Mouse (Mus musculus): ENCODE results near the gene Surf6. TPM values are rescaled to one million over a fixed set of nuclear protein-coding genes. Genes with fewer than 3 reads are reported as not detected.

The Surf6 gene
- total RNA-seq, 2 experiments from 2014 or later, result 9.1 to 11.1 TPM

GRCm38 (mm10) chr2:26864879-26865278 is 37.8 kb downstream of the Surf6 start, which contains the start of gene Abo:
Gene Abo, minus strand, starts transcription at chr2:26864979.
- intact Hi-C loops (cut with DNase I), result no loop called here
- DNase-seq, result no peak

DNA sequence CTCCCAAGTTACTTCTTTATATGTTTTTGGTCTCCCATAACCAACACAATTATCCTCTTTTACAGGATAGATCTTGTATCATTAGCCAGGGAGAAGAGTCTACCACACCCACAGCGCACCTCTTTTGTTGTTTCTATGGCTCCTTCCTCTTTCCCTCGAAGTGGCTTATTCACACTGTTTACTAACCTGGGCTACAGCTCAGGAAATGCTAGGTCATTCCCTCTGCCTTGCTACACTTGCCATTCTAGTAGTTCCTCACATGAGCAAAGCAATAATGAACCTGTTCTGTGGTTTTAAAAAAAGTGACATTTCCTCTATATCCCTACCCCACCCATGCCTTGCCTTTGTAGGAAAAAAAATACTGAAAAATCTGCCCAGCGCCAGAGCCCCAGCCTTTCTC is 39.8 kb downstream of the Surf6 start:
- no peak for DNase-seq
- intact Hi-C loops (cut with DNase I), result no loop called here

- DNase-seq, result no peak
- intact Hi-C loops (cut with DNase I), result loop anchor here (5.0 kb wide), 1 partner anchor 190 kb away; no protein-coding TSS in a partner anchor
Observed at GRCm38 (mm10) chr2:26847706-26848105, 55.0 kb downstream of the Surf6 start.

Other genes with a start within 250 kb of the Surf6 start
- not detected for gene Lcn4, start 231.6 kb downstream of the Surf6 start, total RNA-seq (2021)
- gene Abo, start 37.9 kb downstream of the Surf6 start, total RNA-seq (2021), result not detected
- gene Med22, start 7.8 kb upstream of the Surf6 start, total RNA-seq (2021), result 10 to 100 TPM; 14.4 to 17.2 TPM
- 100 to 1,000 TPM; 206 to 267 TPM for gene Rpl7a, start 7.9 kb upstream of the Surf6 start, total RNA-seq (2021)
- 10 to 100 TPM; 10.7 to 12.3 TPM for gene Surf2, start 13.5 kb upstream of the Surf6 start, total RNA-seq (2021)
- gene Surf1, start 13.7 kb upstream of the Surf6 start, total RNA-seq (2021), result 10 to 100 TPM; 35.5 to 38.8 TPM
- gene Surf4, start 31.0 kb upstream of the Surf6 start, total RNA-seq (2021), result 10 to 100 TPM; 66.4 to 71.4 TPM
- not detected for gene Stkld1, start 31.2 kb upstream of the Surf6 start, total RNA-seq (2021)
- 10 to 100 TPM; 13.6 to 17.1 TPM for gene Rexo4, start 61.5 kb upstream of the Surf6 start, total RNA-seq (2021)
- not detected for gene Adamts13, start 70.5 kb upstream of the Surf6 start, total RNA-seq (2021)
- 10 to 100 TPM; 27.0 to 30.6 TPM for gene Cacfd1, start 107.0 kb upstream of the Surf6 start, total RNA-seq (2021)
- gene Slc2a6, start 125.1 kb upstream of the Surf6 start, total RNA-seq (2021), result not detected
- gene Mymk, start 169.3 kb upstream of the Surf6 start, total RNA-seq (2021), result 1 to 10 TPM; 2.0 to 5.7 TPM
- 10 to 100 TPM in 1 of 2 experiments, 1 to 10 TPM in 1; 7.7 to 10.4 TPM for gene Adamtsl2, start 176.5 kb upstream of the Surf6 start, total RNA-seq (2021)
- gene Fam163b, start 239.6 kb upstream of the Surf6 start, total RNA-seq (2021), result not detected

All from gastrocnemius, postnatal 36 days (tissue).